Mouse (Mus musculus): Measurements from ENCODE around the gene Sult1d1.
A peak's percentile ranks its signal among the peaks of the same experiment; 100 is the strongest.
"Not testable (repeated sequence)": the region's sequence is repeated elsewhere in the genome, so short reads cannot be mapped to it uniquely, and the experiment has no call there.

The Sult1d1 gene

GRCm38 (mm10) chr5:87568845-87569244 lies at the start of gene Sult1d1:
Sult1d1 (minus strand) TSS chr5:87569027.
- DNase-seq (ENCODE audit: inconsistent age in 2 of 2, low spot score in 1 of 2) = no peak

- no peak for DNase-seq (ENCODE audit: inconsistent age in 2 of 2, low spot score in 1 of 2)
These were observed 46.2 kb upstream of the Sult1d1 start for GRCm38 (mm10) chr5:87615128-87615390.

GRCm38 (mm10) chr5:87614364-87615127 lies 45.7 kb upstream of the Sult1d1 start:
- DNase-seq (ENCODE audit: inconsistent age in 2 of 2, low spot score in 1 of 2) = no peak

- peak; percentile 87 to 95 for DNase-seq (ENCODE audit: inconsistent age in 2 of 2, low spot score in 1 of 2)
These were observed 32.2 kb upstream of the Sult1d1 start for GRCm38 (mm10) chr5:87601018-87601417.

- peak in 1 of 2 experiments; percentile 71 for DNase-seq (ENCODE audit: inconsistent age in 2 of 2, low spot score in 1 of 2)
These were observed 29.1 kb upstream of the Sult1d1 start for GRCm38 (mm10) chr5:87597891-87598290.

GRCm38 (mm10) chr5:87591494-87591893 lies 22.7 kb upstream of the Sult1d1 start, which contains the start of gene Sult1e1:
Sult1e1 (minus strand) TSS chr5:87591594.
- no peak for DNase-seq (ENCODE audit: inconsistent age in 2 of 2, low spot score in 1 of 2)

- peak in 1 of 2 experiments; percentile 67 for DNase-seq (ENCODE audit: inconsistent age in 2 of 2, low spot score in 1 of 2)
These were observed 21.1 kb upstream of the Sult1d1 start for GRCm38 (mm10) chr5:87589916-87590315.

- DNase-seq (ENCODE audit: inconsistent age in 2 of 2, low spot score in 1 of 2) = no peak
These were observed 11.6 kb upstream of the Sult1d1 start for GRCm38 (mm10) chr5:87580389-87580788.

GRCm38 (mm10) chr5:87574174-87574573 lies 5.3 kb upstream of the Sult1d1 start:
- DNase-seq (ENCODE audit: inconsistent age in 2 of 2, low spot score in 1 of 2) = no peak

- DNase-seq (ENCODE audit: inconsistent age in 2 of 2, low spot score in 1 of 2) = peak in 1 of 2 experiments; percentile 16
These were observed 4.7 kb upstream of the Sult1d1 start for GRCm38 (mm10) chr5:87573490-87573889.

GRCm38 (mm10) chr5:87572781-87573180 lies 4.0 kb upstream of the Sult1d1 start:
- DNase-seq (ENCODE audit: inconsistent age in 2 of 2, low spot score in 1 of 2) = peak in 1 of 2 experiments; percentile 17

GRCm38 (mm10) chr5:87567306-87567705 lies 1.5 kb downstream of the Sult1d1 start:
- DNase-seq (ENCODE audit: inconsistent age in 2 of 2, low spot score in 1 of 2) = no peak

- no peak for DNase-seq (ENCODE audit: inconsistent age in 2 of 2, low spot score in 1 of 2)
These were observed 5.9 kb downstream of the Sult1d1 start for GRCm38 (mm10) chr5:87562966-87563365.

GRCm38 (mm10) chr5:87562526-87562925 lies 6.3 kb downstream of the Sult1d1 start:
- no peak for DNase-seq (ENCODE audit: inconsistent age in 2 of 2, low spot score in 1 of 2)

GRCm38 (mm10) chr5:87560145-87560544 lies 8.7 kb downstream of the Sult1d1 start:
- DNase-seq (ENCODE audit: inconsistent age in 2 of 2, low spot score in 1 of 2) = peak in 1 of 2 experiments; percentile 56

- DNase-seq (ENCODE audit: inconsistent age in 2 of 2, low spot score in 1 of 2) = peak in 1 of 2 experiments; percentile 33
These were observed 17.9 kb downstream of the Sult1d1 start for GRCm38 (mm10) chr5:87550935-87551334.

GRCm38 (mm10) chr5:87538111-87538510 lies 30.7 kb downstream of the Sult1d1 start, which contains the start of gene Sult1b1:
Sult1b1 (minus strand) TSS chr5:87538195.
- DNase-seq (ENCODE audit: inconsistent age in 2 of 2, low spot score in 1 of 2) = peak in 1 of 2 experiments; percentile 10

GRCm38 (mm10) chr5:87535994-87536644 lies 32.7 kb downstream of the Sult1d1 start:
- DNase-seq (ENCODE audit: inconsistent age in 2 of 2, low spot score in 1 of 2) = peak in 1 of 2 experiments; percentile 9

GRCm38 (mm10) chr5:87532288-87532687 lies 36.5 kb downstream of the Sult1d1 start:
- DNase-seq (ENCODE audit: inconsistent age in 2 of 2, low spot score in 1 of 2) = peak in 1 of 2 experiments; percentile 6

- not testable (repeated sequence) for DNase-seq (ENCODE audit: inconsistent age in 2 of 2, low spot score in 1 of 2)
These were observed 45.3 kb downstream of the Sult1d1 start for GRCm38 (mm10) chr5:87523561-87523960.

- DNase-seq (ENCODE audit: inconsistent age in 2 of 2, low spot score in 1 of 2) = no peak
These were observed 62.9 kb downstream of the Sult1d1 start for GRCm38 (mm10) chr5:87505776-87506458.
